Mouse (Mus musculus) embryonic fibroblast, embryonic 13.5 days (primary cell): ENCODE results near the gene Fam221b.

ENCODE experiments used
- CTCF ChIP-seq: IDR thresholded peaks from 2 replicates; pipeline ENCODE4 v1.5.1; 2011; ENCODE audit warnings: mild to moderate bottlenecking, control low read depth, low read length, moderate library complexity, borderline replicate concordance; ENCODE audit not compliant: insufficient read depth
- POLR2A ChIP-seq: IDR thresholded peaks from 2 replicates; pipeline ENCODE4 v1.6.1; 2011; ENCODE audit warnings: low read depth, mild to moderate bottlenecking, control low read depth, low read length, moderate library complexity

DNA sequence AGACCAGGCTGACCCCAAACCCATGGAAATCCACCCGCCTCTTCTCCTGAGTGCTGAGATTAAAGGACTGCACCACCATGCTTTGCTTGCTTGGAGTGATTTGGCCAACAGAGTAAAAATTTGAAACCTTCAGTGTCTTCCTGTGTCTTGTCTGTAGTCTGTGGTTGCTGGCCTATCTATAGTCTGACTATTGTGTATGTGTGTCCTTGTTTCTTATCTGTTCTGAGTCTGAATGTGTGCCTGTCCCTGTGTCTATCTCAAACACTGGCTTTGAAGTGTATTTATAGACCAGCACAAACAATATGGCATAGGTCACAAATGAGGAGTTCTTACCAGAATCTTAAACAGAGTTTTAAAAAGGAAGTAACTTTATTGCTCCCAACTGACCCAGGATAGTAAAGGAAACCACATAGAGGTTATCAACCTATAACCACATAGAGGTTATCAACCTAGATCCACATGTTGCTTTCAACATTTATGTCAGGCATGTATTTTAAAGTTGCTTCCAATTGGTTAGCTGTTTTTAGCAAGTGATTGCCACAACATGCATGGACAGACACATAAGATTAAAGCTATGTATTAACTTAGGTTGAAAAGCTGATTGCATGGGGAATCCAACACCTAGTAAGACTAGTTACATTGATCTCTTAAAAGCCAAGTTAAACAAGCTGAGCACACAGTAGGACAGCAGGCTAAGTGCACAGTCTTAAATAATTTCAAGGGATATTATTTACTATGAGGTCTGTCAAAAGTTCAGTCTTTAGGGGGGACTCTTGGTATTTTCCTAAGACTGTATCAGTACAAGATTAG is 25.7 kb upstream of the Fam221b start:
- TF ChIP-seq POLR2A (no peak), CTCF (no peak)
